In genomic region chr12:69357300-69357646, GRCm38 (mm10) we compare ENCODE assay signal across 8 mouse cellular contexts. TPM values are rescaled to one million over a fixed set of nuclear protein-coding genes. Genes with fewer than 3 reads are reported as not detected.
DNase-seq lines count a peak whose midpoint lies in the region; ATAC-seq and TF ChIP-seq lines count a peak whose summit lies in the region.

No protein-coding gene starts in this region.

- H3K4me3 ChIP-seq in lung, adult 2 months (replicated peaks; ENCODE audit: extremely low read depth, low read depth, low read length), result peak overlapping the region; percentile 90
- H3K4me3 ChIP-seq in embryonic facial prominence, embryonic 14.5 days (ENCODE audit: low read depth, low read length), result peak overlapping the region; percentile 84
- peak overlapping the region; percentile 83 for H3K4me3 ChIP-seq in hindbrain, postnatal 0 days (ENCODE audit: low read length)
- peak overlapping the region; percentile 80 for H3K4me3 ChIP-seq in myocyte

- TF ChIP-seq CTCF in lung, adult 2 months (IDR thresholded peaks at IDR 0.05; ENCODE audit: insufficient read depth, low read length), result no peak
- no peak for TF ChIP-seq CTCF in hindbrain, postnatal 0 days (IDR thresholded peaks at IDR 0.05; ENCODE audit: low read depth)

- H3ac ChIP-seq in myocyte (ENCODE audit: control insufficient read depth, insufficient read length), result peak overlapping the region; percentile 83

- H3K4me1 ChIP-seq in lung, adult 2 months (ENCODE audit: control insufficient read depth, insufficient read depth, low read length), result no peaks in the 10 kb centered on the region; the same call in 1 of the 2 replicates
- peaks cover 10% of the 10 kb centered on the region for H3K4me1 ChIP-seq in embryonic facial prominence, embryonic 14.5 days (ENCODE audit: control insufficient read depth, insufficient read depth, low read length)
- H3K4me1 ChIP-seq in hindbrain, postnatal 0 days (ENCODE audit: insufficient read depth, low read length), result peaks cover 4% of the 10 kb centered on the region; the same call in 1 of the 2 replicates

- peak overlapping the region; percentile 60 for H3K4me2 ChIP-seq in embryonic facial prominence, embryonic 14.5 days (ENCODE audit: low read depth, low read length)
- peak overlapping the region; percentile 85 for H3K4me2 ChIP-seq in hindbrain, postnatal 0 days (ENCODE audit: low read depth, low read length)
- H3K4me2 ChIP-seq in myocyte (ENCODE audit: low read depth), result peak overlapping the region; percentile 90

- DNase-seq in lung, adult 2 months, result no peak
- DNase-seq in lung, adult 18-20 months, result no peak
- DNase-seq in embryonic facial prominence, embryonic 14.5 days (ENCODE audit: low spot score), result no peak
- no peak for DNase-seq in hindbrain, postnatal 0 days (ENCODE audit: low spot score)
- no peak for DNase-seq in right cerebral cortex, postnatal 14 days
- DNase-seq in layer of hippocampus, postnatal 25 days (ENCODE audit: extremely low spot score in 1 of 2, low spot score in 1 of 2), result no peak
- DNase-seq in adrenal gland, postnatal 10 days, result no peak

- no peaks in the 10 kb centered on the region for H3K9me3 ChIP-seq in embryonic facial prominence, embryonic 14.5 days (ENCODE audit: control insufficient read depth, low read length)
- no peaks in the 10 kb centered on the region for H3K9me3 ChIP-seq in hindbrain, postnatal 0 days (ENCODE audit: low read length)

- 4% methylated on average over 13 of the region's 13 CpGs for WGBS in lung, adult 2 months
- 7% methylated on average over 13 of the region's 13 CpGs for WGBS in embryonic facial prominence, embryonic 14.5 days
- 5% methylated on average over 13 of the region's 13 CpGs for WGBS in hindbrain, postnatal 0 days

- no peaks in the 10 kb centered on the region for H3K27me3 ChIP-seq in embryonic facial prominence, embryonic 14.5 days (replicated peaks; ENCODE audit: control insufficient read depth, insufficient read depth, low read length)
- H3K27me3 ChIP-seq in hindbrain, postnatal 0 days (ENCODE audit: insufficient read depth, low read length), result no peaks in the 10 kb centered on the region
- H3K27me3 ChIP-seq in myocyte (ENCODE audit: control insufficient read depth, insufficient read depth, insufficient read length), result no peaks in the 10 kb centered on the region

- ATAC-seq in embryonic facial prominence, embryonic 14.5 days (ENCODE audit: low read depth), result no peak
- no peak for ATAC-seq in hindbrain, postnatal 0 days

- peak overlapping the region; percentile 95 for H3K9ac ChIP-seq in embryonic facial prominence, embryonic 14.5 days (ENCODE audit: low read depth, low read length)
- H3K9ac ChIP-seq in hindbrain, postnatal 0 days (replicated peaks; ENCODE audit: low read length), result peak overlapping the region; percentile 92

- TF ChIP-seq POLR2A in lung, adult 2 months (IDR thresholded peaks at IDR 0.05; ENCODE audit: borderline replicate concordance, extremely low read depth, low read depth, low read length), result no peak
- TF ChIP-seq POLR2A in myocyte (IDR thresholded peaks at IDR 0.05; ENCODE audit: insufficient read length, low read depth), result no peak

- peak overlapping the region; percentile 77; the same call in 1 of the 2 replicates for H3K27ac ChIP-seq in embryonic facial prominence, embryonic 14.5 days (replicated peaks; ENCODE audit: low read depth, low read length)
- no peak overlapping the region; the same call in 1 of the 2 replicates for H3K27ac ChIP-seq in hindbrain, postnatal 0 days

- H3K79me2 ChIP-seq in myocyte (ENCODE audit: control insufficient read depth, insufficient read depth), result peaks cover 18% of the 10 kb centered on the region

- peaks cover 32% of the 10 kb centered on the region for H3K36me3 ChIP-seq in embryonic facial prominence, embryonic 14.5 days (ENCODE audit: control insufficient read depth, insufficient read depth, low read length)
- H3K36me3 ChIP-seq in hindbrain, postnatal 0 days (ENCODE audit: insufficient read depth, low read length), result peaks cover 8% of the 10 kb centered on the region; the same call in 1 of the 2 replicates
- H3K36me3 ChIP-seq in myocyte (ENCODE audit: control insufficient read depth, insufficient read depth), result peaks cover 16% of the 10 kb centered on the region

TF ChIP-seq in myocyte, 11 proteins besides CTCF, POLR2A, EP300 and RAD21:
- TF ChIP-seq E2F4 (IDR thresholded peaks at IDR 0.05; ENCODE audit: insufficient read depth), result no peak
- TF ChIP-seq MYOD1 (IDR thresholded peaks at IDR 0.05; ENCODE audit: control insufficient read depth in 1 of 3, insufficient read length in 2 of 3, low read depth in 2 of 3), result no peak
- TF ChIP-seq TCF12 (IDR thresholded peaks at IDR 0.05; ENCODE audit: insufficient read depth, poor library complexity, severe bottlenecking), result no peak
- no peak for TF ChIP-seq CEBPB (IDR thresholded peaks at IDR 0.05; ENCODE audit: insufficient read depth, poor library complexity, severe bottlenecking)
- TF ChIP-seq POLR2AphosphoS2 (IDR thresholded peaks at IDR 0.05; ENCODE audit: insufficient read length, low read depth), result no peak
- TF ChIP-seq MYOG (IDR thresholded peaks at IDR 0.05; ENCODE audit: control insufficient read depth in 1 of 3, insufficient read depth in 1 of 3, insufficient read length in 2 of 3, low read depth in 2 of 3), result no peak
- no peak for TF ChIP-seq MAX (IDR thresholded peaks at IDR 0.05; ENCODE audit: low read depth)
- TF ChIP-seq TCF3 (IDR thresholded peaks at IDR 0.05; ENCODE audit: insufficient read length, low read depth), result no peak
- no peak for TF ChIP-seq USF1 (IDR thresholded peaks at IDR 0.05; ENCODE audit: low read depth)
- no peak for TF ChIP-seq REST (IDR thresholded peaks at IDR 0.05; ENCODE audit: insufficient read depth, insufficient read length)
- TF ChIP-seq SRF (IDR thresholded peaks at IDR 0.05; ENCODE audit: control insufficient read depth, insufficient read length, low read depth), result no peak

RNA-seq across cellular contexts. Expression of gene Nemf, which starts 0.3 kb away (rescaled TPM):
- 3.2 and 6.4 TPM in 2 replicates for polyA plus RNA-seq in lung, adult 2 months (2012; rRNA removed)
- polyA plus RNA-seq in embryonic facial prominence, embryonic 14.5 days (2014; fragmentation: Nextera tagmentation; extraction: Ambion mirVana), result 65.8 and 75.1 TPM in 2 replicates
- total RNA-seq in hindbrain, postnatal 0 days (2014; rRNA removed), result 24.9 and 34.3 TPM in 2 replicates
- polyA plus RNA-seq in hindbrain, postnatal 0 days (2015; fragmentation: Nextera tagmentation; extraction: Ambion mirVana), result 69.7 and 78.2 TPM in 2 replicates
- polyA plus RNA-seq in myocyte (2012; fragmentation: generic; extraction: Trizol), result 6.8 TPM
- total RNA-seq in layer of hippocampus, postnatal 25 days (2021), result 10 to 100 TPM; 41.3 to 43.3 TPM
- 10 to 100 TPM; 33.9 to 39.0 TPM for total RNA-seq in adrenal gland, postnatal 10 days (2021)

RNA-seq across cellular contexts. Expression of gene Arf6, which starts 14.7 kb away (rescaled TPM):
- polyA plus RNA-seq in lung, adult 2 months (2012; rRNA removed), result 164 and 217 TPM in 2 replicates
- 62.3 and 66.7 TPM in 2 replicates for polyA plus RNA-seq in embryonic facial prominence, embryonic 14.5 days (2014; fragmentation: Nextera tagmentation; extraction: Ambion mirVana)
- 112 and 132 TPM in 2 replicates for total RNA-seq in hindbrain, postnatal 0 days (2014; rRNA removed)
- polyA plus RNA-seq in hindbrain, postnatal 0 days (2015; fragmentation: Nextera tagmentation; extraction: Ambion mirVana), result 41.6 and 43.5 TPM in 2 replicates
- 71.4 TPM for polyA plus RNA-seq in myocyte (2012; fragmentation: generic; extraction: Trizol)
- 10 to 100 TPM; 49.1 to 50.3 TPM for total RNA-seq in layer of hippocampus, postnatal 25 days (2021)
- total RNA-seq in adrenal gland, postnatal 10 days (2021), result 100 to 1,000 TPM in 1 of 2 experiments, 10 to 100 TPM in 1; 94.9 to 116 TPM

RNA-seq across cellular contexts. Expression of gene Gm9887, which starts 15.0 kb away (rescaled TPM):
- polyA plus RNA-seq in lung, adult 2 months (2012; rRNA removed), result 2.3 and 5.2 TPM in 2 replicates
- 1.7 and 1.8 TPM in 2 replicates for polyA plus RNA-seq in embryonic facial prominence, embryonic 14.5 days (2014; fragmentation: Nextera tagmentation; extraction: Ambion mirVana)
- not detected in 2 replicates for total RNA-seq in hindbrain, postnatal 0 days (2014; rRNA removed)
- polyA plus RNA-seq in hindbrain, postnatal 0 days (2015; fragmentation: Nextera tagmentation; extraction: Ambion mirVana), result 0.43 and 1.5 TPM in 2 replicates
- 2.4 TPM for polyA plus RNA-seq in myocyte (2012; fragmentation: generic; extraction: Trizol)
- 1 to 10 TPM; 1.1 to 1.3 TPM for total RNA-seq in layer of hippocampus, postnatal 25 days (2021)
- total RNA-seq in adrenal gland, postnatal 10 days (2021), result under 1 TPM in 1 of 2 experiments, not detected in 1; 0.63 TPM
